Mouse (Mus musculus): Measurements from ENCODE around the gene Atp1b2.

The Atp1b2 gene

GRCm38 (mm10) chr11:69608525-69608924 lies 2.8 kb upstream of the Atp1b2 start:
- no peak for DNase-seq (ENCODE audit: low spot score)

- DNase-seq (ENCODE audit: low spot score), result no peak
These were observed 1.1 kb upstream of the Atp1b2 start for GRCm38 (mm10) chr11:69606832-69607231.

GRCm38 (mm10) chr11:69606491-69606795 lies 701 bp upstream of the Atp1b2 start:
- no peak for DNase-seq (ENCODE audit: low spot score)

GRCm38 (mm10) chr11:69604795-69605664 lies 712 bp downstream of the Atp1b2 start:
- DNase-seq (ENCODE audit: low spot score), result no peak

GRCm38 (mm10) chr11:69604347-69604746 lies 1.4 kb downstream of the Atp1b2 start:
- DNase-seq (ENCODE audit: low spot score), result no peak

GRCm38 (mm10) chr11:69603516-69603915 lies 2.2 kb downstream of the Atp1b2 start:
- no peak for DNase-seq (ENCODE audit: low spot score)

GRCm38 (mm10) chr11:69601768-69602167 lies 4.0 kb downstream of the Atp1b2 start:
- no peak for DNase-seq (ENCODE audit: low spot score)

GRCm38 (mm10) chr11:69600098-69600497 lies 5.6 kb downstream of the Atp1b2 start:
- no peak for DNase-seq (ENCODE audit: low spot score)

GRCm38 (mm10) chr11:69599436-69599835 lies 6.3 kb downstream of the Atp1b2 start:
- no peak for DNase-seq (ENCODE audit: low spot score)

- no peak for DNase-seq (ENCODE audit: low spot score)
These were observed 10.9 kb downstream of the Atp1b2 start for GRCm38 (mm10) chr11:69594853-69595252.

- DNase-seq (ENCODE audit: low spot score), result no peak
These were observed 12.9 kb downstream of the Atp1b2 start for GRCm38 (mm10) chr11:69592799-69593198.

- DNase-seq (ENCODE audit: low spot score), result no peak
These were observed 13.7 kb downstream of the Atp1b2 start for GRCm38 (mm10) chr11:69591899-69592637.

- DNase-seq (ENCODE audit: low spot score), result no peak
These were observed 14.3 kb downstream of the Atp1b2 start for GRCm38 (mm10) chr11:69591424-69591823.

- no peak for DNase-seq (ENCODE audit: low spot score)
These were observed 15.1 kb downstream of the Atp1b2 start for GRCm38 (mm10) chr11:69590622-69591021.

- no peak for DNase-seq (ENCODE audit: low spot score)
These were observed 16.4 kb downstream of the Atp1b2 start for GRCm38 (mm10) chr11:69589207-69589834.

- no peak for DNase-seq (ENCODE audit: low spot score)
These were observed 19.9 kb downstream of the Atp1b2 start for GRCm38 (mm10) chr11:69585718-69586325.

- DNase-seq (ENCODE audit: low spot score), result no peak
These were observed 20.8 kb downstream of the Atp1b2 start for GRCm38 (mm10) chr11:69584937-69585336.

GRCm38 (mm10) chr11:69584008-69584407 lies 21.7 kb downstream of the Atp1b2 start:
- DNase-seq (ENCODE audit: low spot score), result no peak

- no peak for DNase-seq (ENCODE audit: low spot score)
These were observed 23.4 kb downstream of the Atp1b2 start for GRCm38 (mm10) chr11:69582230-69582805.

- no peak for DNase-seq (ENCODE audit: low spot score)
These were observed 23.9 kb downstream of the Atp1b2 start for GRCm38 (mm10) chr11:69581814-69582213.

GRCm38 (mm10) chr11:69581147-69581688 lies 24.5 kb downstream of the Atp1b2 start:
- peak; percentile 90 for DNase-seq (ENCODE audit: low spot score)

Data from T-cell, adult 2 months (primary cell).